Mouse (Mus musculus): ENCODE measurements around the gene Rai14.

The Rai14 gene

DNA sequence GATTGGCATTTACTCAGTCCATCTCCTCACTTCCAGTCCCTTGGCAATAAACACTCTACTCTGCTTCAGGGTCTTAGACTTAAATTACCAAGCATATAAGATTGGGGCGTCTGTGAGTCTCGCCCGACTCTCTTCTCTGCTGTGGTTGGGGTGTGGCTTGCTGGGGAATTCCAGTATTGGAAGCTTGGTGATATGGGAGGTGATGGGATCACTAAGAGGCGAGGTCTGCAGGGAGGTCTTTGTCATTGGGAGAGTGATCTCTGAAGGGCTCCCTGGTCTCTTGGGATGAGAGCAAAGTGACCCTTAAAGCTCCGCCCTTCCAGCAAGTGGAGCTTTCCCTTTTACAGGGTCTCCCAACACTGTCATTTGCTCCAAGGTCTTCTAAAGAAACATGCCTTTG, 23.5 kb downstream of the Rai14 start:
- DNase-seq (ENCODE audit: low read depth in 2 of 2, low spot score in 2 of 2) = no peak

DNA sequence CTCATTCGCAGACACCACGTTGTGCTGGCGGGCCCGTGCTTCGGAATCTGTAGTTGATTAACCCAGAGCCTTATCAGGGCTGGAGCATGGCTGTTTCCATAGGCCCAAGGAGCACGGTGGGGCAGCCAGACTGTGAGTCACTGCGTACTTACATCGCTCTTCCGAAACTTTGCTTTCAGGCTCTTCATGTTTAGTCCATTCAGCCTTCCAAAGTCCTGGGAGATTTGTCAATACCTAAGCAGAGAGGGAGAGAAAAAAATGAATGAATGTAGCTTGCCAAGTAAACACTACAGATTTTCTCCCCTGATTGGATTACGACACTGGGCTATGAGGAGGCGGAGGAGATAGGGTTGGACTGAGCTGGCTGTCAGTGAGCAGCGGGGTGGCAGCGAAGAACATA, 24.2 kb downstream of the Rai14 start:
- no peak for DNase-seq (ENCODE audit: low read depth in 2 of 2, low spot score in 2 of 2)

DNA sequence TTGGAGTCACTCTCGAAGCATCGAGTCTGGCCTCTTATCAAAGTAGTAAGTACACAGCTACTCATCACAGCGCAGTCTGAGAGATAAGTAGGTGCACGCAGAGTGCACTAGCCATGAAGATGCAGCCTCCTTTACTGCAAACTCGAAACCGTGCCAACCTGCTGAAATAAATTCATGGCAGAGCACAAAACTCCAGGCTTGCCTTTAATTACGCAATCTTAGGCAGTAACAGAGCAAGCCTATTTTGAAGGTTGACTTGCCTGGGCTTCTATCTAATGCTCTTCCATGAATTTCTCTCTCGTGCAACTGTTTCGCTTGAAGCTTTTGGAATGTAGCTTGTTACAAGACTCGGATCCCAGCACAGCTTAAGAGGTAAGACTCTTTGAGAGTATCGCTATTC, 25.1 kb downstream of the Rai14 start:
- DNase-seq (ENCODE audit: low read depth in 2 of 2, low spot score in 2 of 2) = no peak

DNA sequence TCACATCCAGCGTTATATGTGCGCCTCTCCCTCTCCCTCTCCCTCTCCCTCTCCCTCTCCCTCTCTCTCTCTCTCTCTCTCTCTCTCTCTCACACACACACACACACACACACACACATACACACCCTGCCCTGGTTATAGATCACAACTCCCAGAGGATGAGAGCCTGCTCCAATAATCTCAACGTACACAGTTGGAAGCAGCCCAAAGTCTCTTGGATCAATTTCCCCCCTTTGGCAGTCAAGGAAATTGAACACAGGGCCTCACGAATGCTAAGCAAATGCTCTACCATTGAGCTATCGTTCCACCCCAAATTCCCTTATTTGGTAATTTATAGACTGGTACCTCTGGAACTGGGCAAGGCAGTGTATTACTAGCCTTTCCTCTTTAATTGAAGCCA, 25.7 kb downstream of the Rai14 start:
- no peak for DNase-seq (ENCODE audit: low read depth in 2 of 2, low spot score in 2 of 2)

DNA sequence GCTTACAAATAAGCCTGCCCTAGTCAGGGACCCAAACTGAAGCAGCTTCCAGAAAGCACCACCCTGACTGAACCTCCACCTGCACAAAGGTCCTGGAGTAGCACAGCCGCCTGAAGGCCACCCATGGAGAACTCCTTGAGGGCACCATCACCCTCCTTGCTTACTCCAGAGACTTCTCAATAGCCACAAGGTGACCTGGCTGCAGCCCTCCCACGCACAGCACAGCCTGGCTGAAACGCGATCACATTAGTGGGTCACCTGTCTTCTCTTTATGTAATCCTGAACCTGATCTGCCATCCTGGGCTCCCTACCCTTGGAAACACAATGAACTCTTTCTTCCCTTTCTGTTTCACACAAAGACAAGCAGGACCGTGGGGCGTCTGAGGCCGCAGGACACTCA, 27.1 kb downstream of the Rai14 start:
- no peak for DNase-seq (ENCODE audit: low read depth in 2 of 2, low spot score in 2 of 2)

DNA sequence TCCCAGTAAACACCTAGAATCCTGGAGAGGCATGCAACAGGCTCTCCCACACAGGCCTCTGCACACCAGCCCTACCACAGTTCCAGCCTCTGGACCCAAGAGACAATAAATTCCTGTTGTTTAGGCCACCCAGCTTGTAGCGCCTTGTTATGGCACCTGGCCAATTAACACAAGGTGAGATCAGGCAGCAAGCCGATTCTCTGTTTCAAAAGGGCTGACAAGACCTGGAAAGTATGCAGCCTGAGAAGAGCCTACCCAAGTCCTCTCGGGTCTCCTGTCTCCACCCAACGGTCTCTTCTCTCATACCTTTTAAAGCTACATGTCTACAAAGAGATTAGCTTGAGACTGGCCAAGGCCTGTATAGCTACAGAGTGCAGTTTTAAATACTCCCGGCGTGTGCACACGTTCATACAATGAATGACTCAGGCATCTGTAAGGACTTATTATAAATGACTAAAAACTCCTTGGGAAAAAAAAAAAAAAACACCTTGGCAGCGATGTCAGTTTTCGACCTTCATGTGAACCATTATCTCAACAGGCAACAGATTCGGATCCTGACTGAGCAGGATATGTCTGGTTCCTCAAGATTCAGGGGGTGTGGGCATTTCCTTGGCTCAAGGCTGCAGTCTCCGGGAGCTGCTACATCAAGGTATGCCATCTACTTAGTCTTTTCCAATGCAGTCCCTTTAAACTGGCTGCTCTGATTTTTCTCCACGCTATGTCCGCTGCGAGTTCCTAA, 28.6 kb downstream of the Rai14 start:
- no peak for DNase-seq (ENCODE audit: low read depth in 2 of 2, low spot score in 2 of 2)

DNA sequence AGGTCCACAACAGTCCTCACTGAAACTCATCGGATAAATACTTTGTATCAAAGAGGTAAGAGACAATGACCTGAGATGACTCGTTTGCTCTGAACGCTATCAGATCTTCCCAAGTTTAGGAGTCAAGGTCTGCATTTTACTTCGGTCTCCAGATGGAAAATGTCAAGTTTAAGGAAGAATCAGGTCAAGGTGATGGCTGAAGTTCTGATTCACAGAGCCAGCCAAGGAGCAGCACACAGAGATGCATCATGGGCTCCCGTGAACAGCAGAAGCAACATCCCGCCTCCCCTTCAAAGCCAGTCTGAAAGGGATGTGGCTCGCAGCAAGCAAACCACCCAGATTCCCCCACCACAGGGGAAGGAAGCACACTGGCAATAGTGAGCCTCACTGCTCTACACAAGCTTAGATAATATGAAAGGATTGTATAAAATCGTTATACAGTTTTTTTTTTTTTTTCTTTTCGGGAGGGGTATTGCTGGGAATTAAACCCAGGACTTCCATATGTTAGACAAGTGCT, 30.7 kb downstream of the Rai14 start:
- no peak for DNase-seq (ENCODE audit: low read depth in 2 of 2, low spot score in 2 of 2)

DNA sequence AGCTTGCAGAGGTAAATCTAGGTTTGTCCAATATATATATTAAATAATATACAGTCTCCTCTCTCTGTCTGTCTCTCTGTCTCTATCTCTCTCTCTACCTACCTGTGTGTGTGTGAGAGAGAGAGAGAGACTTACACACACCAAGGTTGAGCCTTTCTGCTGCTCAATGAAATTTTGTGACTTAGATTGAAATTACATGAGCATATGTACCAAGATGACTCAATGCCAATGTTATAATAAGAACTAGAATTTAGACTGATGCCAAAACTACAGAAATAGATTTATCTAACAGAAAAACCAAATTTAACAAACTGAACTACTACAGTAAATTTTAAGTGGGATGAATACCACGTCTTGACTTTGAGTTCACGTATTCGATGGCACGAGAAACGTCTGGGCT, 33.9 kb downstream of the Rai14 start:
- DNase-seq (ENCODE audit: low read depth in 2 of 2, low spot score in 2 of 2) = no peak

DNA sequence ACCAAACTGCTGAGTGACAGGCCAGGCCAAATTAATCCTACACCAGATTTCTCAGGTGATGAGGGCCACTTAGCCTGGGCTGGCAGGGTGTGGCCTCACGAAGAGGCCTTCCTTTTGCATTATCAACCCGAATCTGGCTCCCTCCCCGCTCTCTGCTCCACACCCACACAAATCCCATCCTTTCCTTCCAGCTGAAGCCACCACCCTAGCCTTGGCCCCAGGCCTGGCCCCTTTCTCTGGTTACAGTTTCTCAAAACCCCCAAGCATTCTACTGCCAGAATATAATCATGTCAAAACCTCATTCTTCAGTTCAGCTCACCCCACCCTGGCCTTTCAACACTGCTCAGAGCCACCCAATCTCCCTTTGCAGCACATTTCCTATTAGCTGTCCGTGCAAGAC, 34.9 kb downstream of the Rai14 start:
- no peak for DNase-seq (ENCODE audit: low read depth in 2 of 2, low spot score in 2 of 2)

DNA sequence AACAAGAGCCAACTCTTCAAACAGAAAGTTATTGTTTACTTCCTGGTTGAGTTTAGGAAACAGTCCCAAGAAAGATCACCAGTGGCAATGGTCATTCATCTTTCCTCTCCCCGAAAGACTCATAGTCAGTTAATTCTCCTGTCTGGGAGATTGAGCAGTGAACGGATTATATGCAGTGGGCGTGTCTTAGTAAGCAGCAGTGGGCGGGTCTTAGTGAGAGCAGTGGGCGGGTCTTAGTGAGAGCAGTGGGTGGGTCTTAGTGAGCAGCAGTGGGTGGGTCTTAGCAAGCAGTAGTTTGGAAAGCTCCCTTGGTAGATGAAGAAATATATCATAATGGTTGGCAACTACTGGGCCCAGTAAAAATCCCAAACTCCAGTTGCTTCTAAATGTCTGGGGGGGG, 38.6 kb downstream of the Rai14 start:
- DNase-seq (ENCODE audit: low read depth in 2 of 2, low spot score in 2 of 2) = no peak

DNA sequence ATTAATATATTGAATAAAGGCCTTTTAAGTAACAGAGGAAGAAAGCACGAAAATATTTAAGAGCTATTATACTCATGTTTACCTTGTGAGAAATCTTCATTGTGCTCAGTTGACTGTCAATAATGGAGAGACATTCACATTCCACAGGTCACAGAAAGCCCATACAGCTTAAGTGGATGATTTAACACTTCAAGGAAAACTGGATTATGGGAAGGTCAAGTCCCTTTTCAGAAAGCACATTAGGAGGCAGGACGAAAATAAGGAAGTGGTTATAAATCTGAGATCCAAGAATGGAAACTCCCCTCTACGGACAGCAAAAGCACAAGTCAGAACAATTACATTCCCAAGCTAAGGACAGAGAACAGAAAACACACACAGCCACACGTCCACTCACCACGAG, 41.5 kb downstream of the Rai14 start:
- DNase-seq (ENCODE audit: low read depth in 2 of 2, low spot score in 2 of 2) = no peak

DNA sequence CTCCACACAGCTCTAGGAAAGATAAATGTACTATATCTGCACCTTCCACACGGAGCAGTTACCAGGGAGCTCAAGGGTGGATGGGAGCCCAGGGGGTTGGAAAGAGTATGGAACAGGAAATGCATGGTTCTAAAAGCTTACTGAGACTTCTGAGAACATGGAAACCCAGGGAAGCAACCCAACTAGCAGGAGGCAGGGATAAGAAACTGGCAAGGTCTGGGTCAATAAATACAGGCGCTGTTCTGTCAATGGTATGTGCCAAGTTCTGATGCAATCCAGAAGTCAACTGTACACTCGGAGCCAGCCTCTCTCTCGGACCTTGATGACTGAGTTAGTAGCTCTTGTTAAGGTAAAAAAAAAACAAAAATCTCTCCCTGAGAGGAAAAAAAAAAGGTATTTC, 42.6 kb downstream of the Rai14 start:
- no peak for DNase-seq (ENCODE audit: low read depth in 2 of 2, low spot score in 2 of 2)

DNA sequence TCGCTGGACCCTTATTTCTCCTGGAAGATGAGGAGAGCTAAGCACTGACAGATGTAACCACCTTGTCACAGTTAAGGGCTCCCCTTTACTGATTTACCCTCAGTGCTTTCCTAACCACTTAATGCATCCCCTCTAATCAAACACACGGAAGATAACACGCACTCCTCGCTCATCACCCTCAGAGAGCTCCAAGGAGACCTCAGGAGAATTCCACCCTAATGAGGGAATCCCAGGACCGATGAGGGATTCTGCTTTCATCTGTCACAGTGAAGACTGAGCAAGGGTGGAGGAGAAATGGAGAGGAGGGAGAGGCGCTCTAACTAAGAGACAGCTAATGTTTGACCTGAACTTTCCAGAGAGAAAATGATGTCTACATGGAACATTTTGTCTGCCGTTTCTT, 44.3 kb downstream of the Rai14 start:
- DNase-seq (ENCODE audit: low read depth in 2 of 2, low spot score in 2 of 2) = no peak

DNA sequence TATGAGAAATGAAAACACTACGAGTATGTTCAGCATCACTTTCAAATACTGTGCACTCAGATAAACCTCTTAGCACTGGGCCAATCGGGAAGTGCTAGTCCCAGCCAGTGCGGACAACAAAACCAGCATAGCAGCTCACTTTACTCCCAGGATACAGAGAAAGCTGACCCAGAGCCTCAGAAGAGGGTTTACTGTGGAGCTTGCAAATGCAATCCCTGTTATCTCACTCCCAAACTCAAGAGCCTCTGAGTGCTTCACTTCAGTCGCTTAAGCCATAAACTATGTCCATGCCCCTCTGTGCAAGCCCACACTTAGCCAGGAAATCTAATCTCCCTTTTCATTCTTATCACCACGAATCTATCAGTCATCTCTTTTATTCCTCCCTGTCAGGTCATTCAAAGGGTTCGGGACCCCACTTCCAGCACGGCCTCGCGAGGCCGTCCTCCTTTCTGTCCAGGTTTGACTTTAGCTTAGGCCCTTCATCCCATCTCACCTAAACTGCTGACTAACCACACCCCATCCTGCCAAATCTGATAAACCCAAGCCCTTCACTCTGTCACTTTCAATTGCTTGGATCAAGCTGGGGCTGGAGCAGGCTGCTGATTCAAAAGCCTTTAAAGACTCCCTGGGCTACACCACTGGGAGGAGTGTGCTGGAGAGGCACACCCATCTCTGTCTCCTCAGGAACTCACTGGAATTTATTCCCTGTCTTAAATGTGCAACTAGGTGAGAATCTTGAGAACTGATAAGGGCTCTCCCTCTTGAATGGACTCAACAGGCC, 46.1 kb downstream of the Rai14 start:
- DNase-seq (ENCODE audit: low read depth in 2 of 2, low spot score in 2 of 2) = no peak

DNA sequence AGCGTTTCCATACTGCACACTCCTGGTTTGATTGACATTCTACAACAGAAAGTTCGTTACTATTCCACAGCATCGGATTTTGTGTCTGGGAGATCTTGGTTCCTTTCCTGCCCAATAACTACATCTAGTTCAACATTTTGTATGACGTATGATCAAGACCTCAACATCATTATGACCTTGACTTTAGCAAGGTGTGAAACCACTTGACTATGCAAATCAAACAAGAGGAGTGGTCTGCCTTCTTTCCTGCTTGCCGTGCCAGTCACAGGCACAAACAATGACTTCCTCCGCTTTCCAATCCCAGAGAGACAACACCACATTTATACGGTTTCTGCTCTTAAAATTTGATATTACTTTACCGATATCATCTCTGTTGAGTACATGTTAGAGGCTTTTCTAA, 48.6 kb downstream of the Rai14 start:
- DNase-seq (ENCODE audit: low read depth in 2 of 2, low spot score in 2 of 2) = no peak

DNA sequence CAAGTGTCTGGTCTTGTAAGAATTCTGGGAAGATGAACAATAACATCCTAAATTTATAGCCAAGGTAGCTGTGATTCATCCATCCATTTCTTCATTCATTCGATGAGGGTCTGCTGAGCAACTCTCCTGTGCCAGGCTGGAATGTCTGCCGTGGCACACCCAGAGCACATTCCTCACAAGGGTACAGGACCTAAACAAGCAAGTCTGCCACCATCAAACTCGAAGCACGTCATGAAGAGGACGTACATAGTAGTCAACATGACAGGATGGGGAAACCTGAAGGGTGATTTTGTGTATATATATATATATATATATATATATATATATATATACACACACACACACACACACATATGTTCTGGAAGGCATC, 49.9 kb downstream of the Rai14 start:
- DNase-seq (ENCODE audit: low read depth in 2 of 2, low spot score in 2 of 2) = no peak

DNA sequence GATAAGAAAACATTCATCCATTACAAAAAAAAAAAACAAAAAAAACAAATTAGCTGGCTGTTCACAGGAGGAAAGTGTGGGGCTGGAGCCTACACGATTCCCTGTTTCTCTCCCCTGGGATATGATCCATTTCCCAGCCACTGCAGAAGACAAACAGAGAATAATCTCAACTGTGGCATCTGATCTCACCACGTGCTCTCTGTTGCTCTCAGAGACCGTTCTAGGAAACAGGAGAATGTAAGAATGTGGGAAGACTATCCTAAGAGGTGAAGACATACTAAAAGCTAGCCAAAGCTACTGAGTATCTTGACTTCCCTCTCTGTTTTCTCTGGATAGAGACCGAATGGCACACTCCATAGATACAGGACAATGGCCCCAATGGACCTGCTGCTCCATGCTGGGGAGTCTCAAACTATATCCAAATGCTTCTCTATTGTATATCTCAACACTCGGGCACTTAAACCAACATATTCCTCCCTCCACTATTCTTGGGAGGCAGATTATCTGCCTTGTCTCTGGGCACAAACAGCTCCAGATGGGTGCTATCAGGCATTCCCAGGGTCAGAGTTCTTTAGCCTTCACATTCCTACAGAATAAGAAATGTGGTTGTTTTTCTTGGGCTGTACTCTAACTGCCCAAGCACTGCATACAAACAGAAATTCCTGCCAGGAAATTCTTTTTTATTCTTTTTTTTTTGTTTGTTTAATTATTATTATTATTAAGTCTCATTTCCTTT, 50.5 kb downstream of the Rai14 start:
- no peak for DNase-seq (ENCODE audit: low read depth in 2 of 2, low spot score in 2 of 2)

DNA sequence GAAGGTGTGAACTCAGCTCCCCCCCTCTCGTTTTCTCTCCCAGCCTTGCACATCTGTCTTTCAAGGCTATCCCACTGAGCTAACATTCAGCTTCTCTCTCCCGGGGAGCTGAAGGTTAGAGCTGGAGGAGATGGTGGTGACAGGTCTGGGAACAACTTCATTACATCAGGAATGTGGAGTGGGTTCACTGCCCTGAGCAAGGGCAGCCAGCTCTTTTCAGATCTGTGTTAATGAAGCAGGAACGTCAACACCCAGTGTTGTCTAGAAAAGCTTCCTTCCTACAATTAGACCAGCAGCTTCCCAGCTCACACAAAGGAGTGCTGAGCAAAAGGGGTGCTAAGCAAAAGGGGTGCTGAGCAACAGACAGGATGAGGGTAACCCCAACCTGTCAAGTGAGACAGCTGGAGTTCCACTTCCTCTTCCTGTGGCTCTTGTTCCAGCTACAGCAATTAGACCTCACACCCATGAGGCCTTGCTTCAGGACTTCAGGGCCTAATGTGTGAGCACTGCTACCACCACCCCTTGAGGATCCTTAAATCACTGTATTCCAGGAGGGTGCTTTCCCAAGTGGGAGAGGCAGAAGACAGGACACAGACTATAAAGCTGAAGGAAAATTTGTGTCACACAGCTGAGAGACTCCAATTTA, 52.3 kb downstream of the Rai14 start:
- no peak for DNase-seq (ENCODE audit: low read depth in 2 of 2, low spot score in 2 of 2)

DNA sequence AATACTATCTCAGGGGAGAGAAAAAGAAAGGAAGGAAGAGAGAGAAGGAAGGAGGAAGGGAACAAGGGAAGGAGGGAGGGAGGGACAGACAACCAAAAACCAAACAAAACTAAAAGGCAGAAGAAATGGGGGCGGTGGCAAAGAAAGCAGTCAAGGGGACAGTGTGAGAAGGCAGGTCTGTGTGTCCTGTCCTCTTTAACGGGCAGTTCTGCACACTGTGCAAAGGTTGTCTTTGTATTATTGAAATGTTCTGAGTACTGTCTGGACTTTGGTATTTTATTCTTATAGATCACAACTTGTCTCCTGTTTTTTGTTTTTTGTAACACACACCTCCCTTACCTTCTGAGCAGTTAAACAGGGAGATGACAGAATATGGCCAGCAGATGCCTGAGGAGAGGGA, 55.6 kb downstream of the Rai14 start:
- no peak for DNase-seq (ENCODE audit: low read depth in 2 of 2, low spot score in 2 of 2)

DNA sequence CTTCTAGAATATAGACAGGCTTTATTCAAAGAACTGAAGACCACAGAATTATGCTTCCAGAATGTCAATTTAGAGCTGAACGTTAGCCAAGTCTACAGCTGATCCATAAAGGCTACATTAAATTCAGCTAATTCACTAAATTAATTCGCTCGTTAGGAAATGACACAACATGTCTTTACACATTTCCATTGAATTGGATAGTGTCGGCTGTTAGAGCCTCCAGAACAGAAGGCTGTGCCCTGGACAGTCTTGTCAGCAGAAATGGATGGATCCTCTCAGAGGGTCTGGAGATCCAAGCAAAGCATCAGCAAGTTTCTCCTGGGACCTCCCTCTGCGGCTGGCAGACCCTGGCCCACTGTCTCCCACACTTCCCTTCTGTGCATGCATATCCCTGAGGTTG, 58.3 kb downstream of the Rai14 start:
- no peak for DNase-seq (ENCODE audit: low read depth in 2 of 2, low spot score in 2 of 2)

DNA sequence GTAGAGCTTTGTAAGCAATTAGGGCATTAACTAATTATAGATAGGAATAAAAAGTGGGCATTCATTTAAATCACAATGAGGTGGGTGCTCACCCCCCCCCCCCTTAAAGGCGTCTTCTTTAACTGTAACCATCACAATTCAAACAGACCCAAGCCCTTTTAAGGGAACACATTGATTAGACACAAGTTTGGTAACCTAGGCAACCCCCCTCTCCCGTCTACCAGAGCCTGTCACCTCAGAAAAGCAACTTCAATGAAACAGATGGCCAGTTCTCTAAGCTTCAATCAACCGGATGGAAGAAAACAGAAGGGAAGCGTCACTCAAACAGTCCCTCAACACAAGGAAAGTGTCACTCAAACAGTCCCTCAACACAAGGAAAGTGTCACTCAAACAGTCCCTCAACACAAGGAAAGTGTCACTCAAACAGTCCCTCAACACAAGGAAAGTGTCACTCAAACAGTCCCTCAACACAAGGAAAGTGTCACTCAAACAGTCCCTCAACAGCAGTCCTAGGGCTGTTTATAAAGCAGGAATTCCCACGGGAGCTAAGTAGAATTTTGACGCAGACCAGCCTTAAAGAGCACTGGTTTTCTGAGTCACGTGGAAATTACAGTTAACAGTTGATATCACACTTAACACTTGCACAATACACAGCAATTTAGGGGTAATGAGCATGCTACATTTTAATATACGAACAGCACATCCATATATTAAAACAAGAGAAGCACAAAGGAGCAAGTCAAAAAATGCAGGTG, 59.1 kb downstream of the Rai14 start:
- DNase-seq (ENCODE audit: low read depth in 2 of 2, low spot score in 2 of 2) = no peak

Data from CD8-positive naive resting alpha-beta T cell, adult 2 months (primary cell).